Mouse (Mus musculus): ENCODE data around the gene Csnk2a1.
"Not testable (repeated sequence)": the region's sequence is repeated elsewhere in the genome, so short reads cannot be mapped to it uniquely, and the experiment has no call there.

The Csnk2a1 gene

DNA sequence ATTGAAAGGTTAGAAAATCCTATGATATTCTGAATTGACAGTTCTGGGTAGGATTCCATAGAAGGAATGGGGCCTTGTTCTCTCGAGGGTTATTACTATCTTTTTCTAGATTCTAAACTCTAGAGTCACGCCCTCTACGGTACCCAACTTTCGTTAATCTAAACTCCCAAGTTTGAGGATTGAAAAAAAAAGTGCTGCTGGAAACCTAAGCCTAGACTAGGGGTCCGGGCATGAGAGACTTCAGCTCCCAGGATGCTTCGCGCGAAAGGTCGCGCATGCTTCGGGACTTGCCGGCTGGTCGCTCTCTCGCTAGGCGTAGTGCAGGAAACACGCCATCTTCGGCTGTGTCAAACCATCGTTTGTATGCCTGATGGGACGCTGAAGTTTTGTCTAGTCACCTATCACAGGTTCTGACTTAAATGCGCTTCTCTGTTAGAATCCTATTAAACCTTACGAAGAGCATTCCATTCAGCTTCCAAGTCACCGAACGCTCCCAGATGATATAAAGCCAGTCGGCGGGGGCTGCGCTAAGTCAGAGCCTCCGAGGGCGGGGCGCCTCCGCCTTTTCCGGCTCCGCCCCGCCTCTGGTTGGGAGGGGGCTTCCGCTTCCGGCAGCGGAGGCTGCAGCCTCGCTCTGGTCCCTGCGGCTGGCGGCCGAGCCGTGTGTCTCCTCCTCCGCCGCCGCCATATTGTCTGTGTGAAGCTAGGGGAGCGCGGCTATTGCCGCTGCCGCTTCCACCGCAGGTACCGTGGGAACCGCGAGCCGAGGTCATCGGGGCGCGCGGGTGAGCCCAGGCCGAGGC, at the start of gene Csnk2a1:
Gene Csnk2a1, plus strand, starts transcription at position 592 of the 803 bp plus-strand sequence.
- in situ Hi-C loops (cut with MseI, MboI), result no loop called here

GRCm38 (mm10) chr2:152177162-152177805, 49.4 kb upstream of the Csnk2a1 start:
- in situ Hi-C loops (cut with MseI, MboI), result no loop called here

DNA sequence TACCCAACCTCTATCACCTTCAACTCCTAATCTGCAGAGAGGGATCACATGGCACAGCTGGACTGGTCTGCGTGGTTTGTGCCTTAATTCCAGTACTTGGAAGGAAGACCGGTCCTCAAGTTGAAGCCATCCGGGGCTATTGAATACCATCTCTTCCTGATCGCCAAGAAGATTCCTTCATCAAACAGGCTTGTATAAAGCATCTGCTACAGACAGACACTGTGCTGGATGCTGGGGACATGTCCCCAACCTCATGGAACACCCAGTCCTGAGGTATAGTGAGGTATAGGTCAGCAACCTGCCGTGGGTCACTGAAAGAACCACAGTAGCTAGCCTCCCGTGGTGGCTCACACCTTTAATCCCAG, 48.9 kb upstream of the Csnk2a1 start:
- in situ Hi-C loops (cut with MseI, MboI), result no loop called here

GRCm38 (mm10) chr2:152178345-152178744, 48.3 kb upstream of the Csnk2a1 start:
- in situ Hi-C loops (cut with MseI, MboI), result no loop called here

- in situ Hi-C loops (cut with MseI, MboI), result no loop called here
These were observed 47.3 kb upstream of the Csnk2a1 start for GRCm38 (mm10) chr2:152179301-152179700.

DNA sequence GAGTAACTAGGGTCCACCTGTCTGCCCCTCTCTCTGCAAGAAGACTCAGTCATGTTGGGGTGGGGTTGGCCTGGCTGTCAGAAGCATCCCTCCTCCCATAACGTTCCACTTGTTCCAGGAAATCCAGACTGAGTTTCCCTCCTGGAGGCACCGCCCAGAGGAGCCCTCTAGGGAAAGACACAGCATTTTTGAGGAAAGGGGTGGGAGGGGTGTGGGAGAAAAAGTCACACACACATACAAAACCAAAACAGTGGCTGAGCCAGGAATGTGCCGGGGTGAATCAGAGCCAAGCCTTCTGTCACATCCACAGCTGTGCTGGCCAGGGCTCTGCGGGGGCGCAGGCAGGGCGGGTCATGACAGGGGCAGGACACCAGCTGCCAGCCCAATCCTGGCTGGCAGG, 46.3 kb upstream of the Csnk2a1 start:
- in situ Hi-C loops (cut with MseI, MboI), result no loop called here

DNA sequence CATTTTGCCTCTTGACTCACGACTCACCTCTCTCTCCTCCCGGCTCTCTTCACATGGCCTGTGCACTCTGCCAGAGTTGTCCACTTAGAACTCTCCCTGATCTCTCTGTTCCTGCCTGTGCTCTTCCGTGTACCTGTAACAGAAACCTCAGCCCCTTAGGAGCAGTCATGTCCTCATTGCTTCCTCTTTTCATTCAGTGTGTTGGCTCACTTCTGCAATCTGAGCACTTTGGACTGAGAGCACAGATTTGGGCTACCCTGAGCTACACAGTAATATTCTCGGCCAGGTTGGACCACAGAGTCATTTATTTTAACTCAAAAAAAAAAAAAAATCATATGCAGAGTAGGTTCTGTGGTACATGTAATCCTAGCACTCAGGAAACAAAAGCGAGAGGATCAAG, 39.5 kb upstream of the Csnk2a1 start:
- in situ Hi-C loops (cut with MseI, MboI), result no loop called here

GRCm38 (mm10) chr2:152189213-152189612, 37.4 kb upstream of the Csnk2a1 start:
- in situ Hi-C loops (cut with MseI, MboI), result no loop called here

- in situ Hi-C loops (cut with MseI, MboI), result loop anchor here in 1 of 2 experiments (10.0 kb wide), 1 partner anchor 165 kb away; no protein-coding TSS in a partner anchor
These were observed 37.0 kb upstream of the Csnk2a1 start for GRCm38 (mm10) chr2:152189640-152190039.

GRCm38 (mm10) chr2:152190161-152190560, 36.5 kb upstream of the Csnk2a1 start:
- in situ Hi-C loops (cut with MseI, MboI), result loop anchor here in 1 of 2 experiments (10.0 kb wide), 1 partner anchor 165 kb away; no protein-coding TSS in a partner anchor

DNA sequence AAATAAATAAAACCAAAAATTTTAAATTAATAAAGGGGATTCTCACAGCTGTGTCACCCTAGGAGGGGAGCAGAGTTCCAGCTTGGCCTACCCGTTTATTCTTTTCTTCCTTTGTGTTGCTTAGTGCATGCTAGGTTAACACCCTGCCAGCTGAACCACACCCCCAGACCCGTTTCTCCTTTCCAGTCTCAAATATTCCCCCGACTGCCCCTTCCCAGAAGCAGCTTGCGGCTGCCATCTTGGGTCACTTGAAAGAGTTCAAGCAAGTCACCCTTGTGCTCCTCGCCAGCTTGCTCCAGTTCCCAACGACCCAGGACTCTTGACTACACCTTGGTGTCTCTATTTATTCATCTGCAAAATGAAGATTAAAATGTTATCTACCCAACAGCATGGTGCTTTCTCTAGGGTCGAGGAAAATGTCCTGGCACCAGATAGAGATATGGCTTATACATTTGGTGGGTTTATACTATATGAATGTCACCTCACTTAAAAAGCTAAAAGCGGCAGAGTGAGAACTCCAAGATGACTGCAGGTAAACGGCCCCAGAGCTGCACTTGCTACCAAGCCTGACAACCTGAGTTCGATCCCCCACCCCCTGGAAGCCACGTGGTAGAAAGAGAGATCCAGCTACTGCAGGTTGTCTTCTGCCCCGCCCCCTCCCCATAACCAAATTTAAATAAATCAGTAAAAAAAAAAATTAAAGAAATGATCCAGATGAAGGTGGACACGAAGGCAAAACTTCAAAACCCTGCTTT, 33.9 kb upstream of the Csnk2a1 start:
- in situ Hi-C loops (cut with MseI, MboI), result loop anchor here in 1 of 2 experiments (10.0 kb wide), 1 partner anchor 168 kb away; no protein-coding TSS in a partner anchor

DNA sequence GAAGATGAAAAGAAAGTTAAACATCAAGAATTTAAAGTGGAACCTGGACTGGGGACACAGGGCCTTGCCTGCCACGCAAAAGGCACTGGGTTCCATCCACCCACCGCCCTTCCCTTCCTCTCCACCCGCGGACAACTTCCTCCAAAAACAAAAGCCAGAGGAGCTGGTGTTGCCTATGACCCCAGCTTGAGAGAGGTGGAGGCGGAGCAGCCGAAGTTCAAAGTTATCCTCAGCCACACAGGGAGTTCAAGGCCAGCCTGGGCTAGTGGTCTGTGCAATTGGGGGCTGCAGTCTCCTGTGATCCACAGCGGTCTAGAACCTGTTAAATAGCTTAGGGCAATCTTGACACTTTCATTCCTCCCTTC, 33.3 kb upstream of the Csnk2a1 start:
- in situ Hi-C loops (cut with MseI, MboI), result loop anchor here in 1 of 2 experiments (10.0 kb wide), 1 partner anchor 169 kb away; no protein-coding TSS in a partner anchor

- in situ Hi-C loops (cut with MseI, MboI), result loop anchor here in 1 of 2 experiments (10.0 kb wide), 1 partner anchor 170 kb away; no protein-coding TSS in a partner anchor
These were observed 32.1 kb upstream of the Csnk2a1 start for GRCm38 (mm10) chr2:152194586-152194985.

DNA sequence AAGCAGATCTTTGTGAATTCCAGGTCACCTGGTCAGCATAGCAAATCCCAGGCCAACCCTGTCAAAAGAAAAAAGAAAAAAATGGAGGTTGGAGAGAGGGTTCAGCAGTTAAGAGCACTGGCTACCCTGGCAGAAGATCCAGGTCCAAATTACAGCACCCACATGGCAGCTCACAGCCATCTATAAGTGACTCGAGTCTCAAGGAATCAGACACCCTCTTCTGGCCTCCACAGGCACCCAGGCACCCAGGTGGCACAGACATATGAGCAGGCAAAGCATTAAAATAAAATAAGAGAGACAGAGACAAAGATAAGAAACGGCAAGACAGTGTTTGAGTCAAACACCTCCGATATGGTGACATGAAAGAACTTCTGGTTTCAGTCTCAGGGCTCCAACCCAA, 29.7 kb upstream of the Csnk2a1 start:
- in situ Hi-C loops (cut with MseI, MboI), result loop anchor here (5.0 to 10.0 kb wide), 2 partner anchors 80 to 172 kb away; no protein-coding TSS in a partner anchor

DNA sequence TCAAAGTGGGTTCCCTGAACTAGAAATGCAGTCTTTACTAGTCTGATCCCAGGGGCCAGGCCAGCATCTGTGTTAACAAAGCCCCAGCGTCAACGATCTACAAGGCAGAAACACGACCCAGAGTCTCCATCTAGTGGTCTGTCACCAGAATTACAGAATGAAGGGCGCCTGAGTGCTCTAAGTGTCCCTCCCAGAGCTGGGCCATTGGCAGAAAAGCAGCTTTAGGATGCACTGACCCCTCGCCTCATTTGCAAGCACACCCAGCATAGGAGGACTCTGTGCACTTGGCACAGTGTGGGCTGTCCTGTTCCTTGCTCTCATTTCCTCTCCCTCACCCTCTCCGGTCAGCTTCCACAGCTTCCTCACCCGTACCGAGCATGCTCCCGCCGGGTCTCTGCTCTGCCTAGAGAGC, 29.3 kb upstream of the Csnk2a1 start:
- in situ Hi-C loops (cut with MseI, MboI), result loop anchor here (5.0 to 10.0 kb wide), 2 partner anchors 80 to 173 kb away; no protein-coding TSS in a partner anchor

DNA sequence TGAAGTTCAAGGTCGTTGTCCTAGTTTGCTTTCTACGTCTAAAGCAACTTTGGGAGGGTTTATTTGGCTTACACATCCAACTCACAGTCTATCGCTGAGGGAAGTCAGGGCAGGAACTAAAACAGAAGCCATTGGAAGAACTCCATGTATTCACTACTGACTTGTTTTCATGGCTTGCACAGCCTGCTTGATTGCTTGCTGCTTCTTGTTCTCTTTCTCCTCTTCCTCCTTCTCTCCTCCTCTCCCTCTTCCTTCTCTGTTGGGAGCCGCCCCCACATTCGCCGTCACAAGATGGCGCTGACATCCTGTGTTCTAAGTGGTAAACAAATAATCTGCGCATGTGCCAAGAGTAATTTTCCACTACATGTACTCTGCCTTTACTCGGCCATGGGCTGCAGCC, 20.5 kb upstream of the Csnk2a1 start:
- in situ Hi-C loops (cut with MseI, MboI), result not testable (repeated sequence)

DNA sequence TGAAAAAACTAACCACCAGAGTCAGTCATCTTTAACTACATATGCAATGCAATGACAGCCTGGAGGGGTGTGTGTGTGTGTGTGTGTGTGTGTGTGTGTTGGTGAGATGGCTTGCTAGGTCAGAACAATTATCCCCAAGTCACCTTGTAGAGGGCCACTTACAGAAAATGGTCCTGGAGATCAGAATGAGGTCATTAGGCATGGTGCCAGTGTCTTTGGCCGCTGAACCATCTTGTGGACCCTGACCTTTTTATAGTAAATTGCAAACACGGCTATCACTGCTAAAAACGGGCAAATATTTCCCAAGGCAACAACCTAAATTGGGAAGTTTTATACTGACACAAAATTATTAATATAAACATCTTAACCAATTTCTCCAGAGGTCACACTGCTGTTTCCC, 14.8 kb upstream of the Csnk2a1 start:
- in situ Hi-C loops (cut with MseI, MboI), result no loop called here

GRCm38 (mm10) chr2:152216975-152217374, 9.7 kb upstream of the Csnk2a1 start:
- in situ Hi-C loops (cut with MseI, MboI), result no loop called here

GRCm38 (mm10) chr2:152223521-152224300, 2.9 kb upstream of the Csnk2a1 start:
- in situ Hi-C loops (cut with MseI, MboI), result no loop called here

DNA sequence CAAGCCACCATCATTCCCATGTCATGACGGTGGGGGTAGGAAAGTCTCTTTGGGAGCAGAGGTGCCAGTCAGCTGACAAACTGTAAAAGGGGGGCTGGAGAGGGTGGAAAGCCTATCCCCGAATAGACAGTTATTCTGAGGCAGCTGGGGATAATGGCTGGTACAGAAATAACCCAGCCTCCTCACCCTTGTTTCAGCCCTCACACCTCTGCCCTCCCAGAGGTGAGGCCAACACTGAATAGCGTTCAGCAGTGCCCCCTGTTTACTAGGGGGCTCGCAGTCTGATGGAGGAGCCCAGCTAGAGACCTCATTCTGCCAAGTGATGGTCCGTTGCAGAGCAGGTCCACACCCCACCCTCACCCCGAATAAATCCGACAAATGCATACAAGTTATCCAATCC, 1.1 kb upstream of the Csnk2a1 start:
- in situ Hi-C loops (cut with MseI, MboI), result no loop called here

DNA sequence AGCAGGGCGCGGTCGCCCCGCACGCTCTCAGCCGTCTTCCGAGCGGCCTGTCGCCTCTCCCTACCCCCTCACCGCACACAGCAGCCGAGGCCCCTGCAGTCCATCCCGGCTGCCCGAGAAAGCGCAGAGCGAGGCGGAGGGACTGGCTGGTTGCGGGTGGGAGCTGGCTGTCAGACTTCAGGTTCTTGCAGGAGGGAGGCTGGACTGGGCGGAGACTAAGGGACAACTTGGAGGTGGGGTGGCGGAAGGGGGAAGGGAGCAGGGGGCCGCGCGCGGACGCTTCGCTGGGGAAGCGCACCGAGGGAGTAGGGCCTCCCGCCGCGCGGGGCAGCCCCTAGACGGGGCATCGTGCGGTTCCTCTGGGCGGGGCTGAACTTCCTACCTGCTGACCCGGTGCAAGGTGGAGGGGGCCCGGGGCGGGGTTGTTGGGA, 427 bp downstream of the Csnk2a1 start:
- in situ Hi-C loops (cut with MseI, MboI), result no loop called here
